Mouse (Mus musculus): Measurements from ENCODE around the gene BC017158. TPM values are rescaled to one million over a fixed set of nuclear protein-coding genes. Genes with fewer than 3 reads are reported as not detected.

Gene BC017158
- polyA plus RNA-seq, 1 experiment from 2014 or later: 33.6 TPM

Small RNA genes lying within 50 kb of the gene (microRNA-seq; reads per million reads assigned to microRNA genes)
- gene Mir3103: not detected

Other genes with a start within 250 kb of the BC017158 start
- gene Itgam, start 235.5 kb downstream of the BC017158 start, polyA plus RNA-seq (2015; fragmentation: Nextera tagmentation; extraction: Ambion mirVana): 4.1 and 4.3 TPM in 2 replicates
- gene Gm49368, start 235.5 kb downstream of the BC017158 start, polyA plus RNA-seq (2015; fragmentation: Nextera tagmentation; extraction: Ambion mirVana): 0.04 TPM in 1 of 2 replicates, not detected in the other
- gene Itgax, start 168.6 kb downstream of the BC017158 start, polyA plus RNA-seq (2015; fragmentation: Nextera tagmentation; extraction: Ambion mirVana): 0.27 and 0.72 TPM in 2 replicates
- not detected in 2 replicates for gene Itgad, start 143.8 kb downstream of the BC017158 start, polyA plus RNA-seq (2015; fragmentation: Nextera tagmentation; extraction: Ambion mirVana)
- 1.2 and 35.0 TPM in 2 replicates for gene Cox6a2, start 91.8 kb downstream of the BC017158 start, polyA plus RNA-seq (2015; fragmentation: Nextera tagmentation; extraction: Ambion mirVana)
- gene Armc5, start 60.8 kb downstream of the BC017158 start, polyA plus RNA-seq (2015; fragmentation: Nextera tagmentation; extraction: Ambion mirVana): 14.0 and 14.5 TPM in 2 replicates
- 6.9 and 7.4 TPM in 2 replicates for gene 9130023H24Rik, start 60.1 kb downstream of the BC017158 start, polyA plus RNA-seq (2015; fragmentation: Nextera tagmentation; extraction: Ambion mirVana)
- 234 and 250 TPM in 2 replicates for gene Tgfb1i1, start 51.4 kb downstream of the BC017158 start, polyA plus RNA-seq (2015; fragmentation: Nextera tagmentation; extraction: Ambion mirVana)
- 0.67 and 0.72 TPM in 2 replicates for gene Slc5a2, start 32.5 kb downstream of the BC017158 start, polyA plus RNA-seq (2015; fragmentation: Nextera tagmentation; extraction: Ambion mirVana)
- 23.7 and 24.0 TPM in 2 replicates for gene Rgs10, start 120.6 kb upstream of the BC017158 start, polyA plus RNA-seq (2015; fragmentation: Nextera tagmentation; extraction: Ambion mirVana)
- gene Tial1, start 163.5 kb upstream of the BC017158 start, polyA plus RNA-seq (2015; fragmentation: Nextera tagmentation; extraction: Ambion mirVana): 20.8 and 24.4 TPM in 2 replicates
- 17.4 and 20.8 TPM in 2 replicates for gene Bag3, start 225.4 kb upstream of the BC017158 start, polyA plus RNA-seq (2015; fragmentation: Nextera tagmentation; extraction: Ambion mirVana)

Data from stomach, embryonic 16.5 days (tissue).